Mouse (Mus musculus): ENCODE data around the gene Mmaa. TPM values are rescaled to one million over a fixed set of nuclear protein-coding genes. Genes with fewer than 3 reads are reported as not detected.

Gene Mmaa
- polyA plus RNA-seq, 1 experiment: 33.1 TPM

- Histone ChIP-seq H3K27me3 (ENCODE audit: control insufficient read depth, insufficient read depth, low read length) (no peaks in the 10 kb centered on the region), H3K27ac (ENCODE audit: insufficient read depth, low read length) (no peak overlapping the region), H3K4me3 (replicated peaks; ENCODE audit: insufficient read depth, low read depth, low read length) (no peak overlapping the region), H3K4me1 (ENCODE audit: control insufficient read depth, insufficient read depth, low read length) (no peaks in the 10 kb centered on the region)
- DNase-seq: no peak
- TF ChIP-seq CTCF (IDR thresholded peaks at IDR 0.05; ENCODE audit: borderline replicate concordance, insufficient read depth, low read depth, low read length): no peak
- TF ChIP-seq POLR2A (IDR thresholded peaks at IDR 0.05; ENCODE audit: borderline replicate concordance, insufficient read depth, low read length): no peak
- WGBS: 93% methylated on average over 7 of the region's 7 CpGs
Observed at GRCm38 (mm10) chr8:79268921-79269320, 25.8 kb downstream of the Mmaa start.

DNA sequence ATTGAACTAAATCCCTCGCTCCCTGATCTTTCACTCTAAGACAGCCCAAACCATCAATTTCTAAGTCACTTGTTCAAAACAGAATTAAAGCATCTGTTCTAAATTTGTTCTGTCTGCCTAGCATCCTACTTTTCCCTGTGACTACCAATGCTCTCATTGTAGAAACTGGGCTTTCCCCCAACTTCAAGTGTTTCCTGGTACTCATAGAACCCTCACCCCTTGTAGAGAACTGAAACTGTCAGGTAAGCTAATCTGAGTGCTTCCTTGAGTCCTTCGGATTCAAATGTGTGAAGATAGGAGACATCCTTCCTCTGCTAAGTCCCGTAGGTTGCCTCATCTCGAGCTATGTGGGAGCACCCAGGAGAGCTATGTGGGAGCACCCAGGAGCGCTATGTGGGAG, 32.8 kb downstream of the Mmaa start:
- Histone ChIP-seq H3K27me3 (ENCODE audit: control insufficient read depth, insufficient read depth, low read length) (no peaks in the 10 kb centered on the region), H3K4me3 (replicated peaks; ENCODE audit: insufficient read depth, low read depth, low read length) (no peak overlapping the region), H3K27ac (ENCODE audit: insufficient read depth, low read length) (no peak overlapping the region), H3K4me1 (ENCODE audit: control insufficient read depth, insufficient read depth, low read length) (no peaks in the 10 kb centered on the region)
- TF ChIP-seq CTCF (IDR thresholded peaks at IDR 0.05; ENCODE audit: borderline replicate concordance, insufficient read depth, low read depth, low read length) (no peak), POLR2A (IDR thresholded peaks at IDR 0.05; ENCODE audit: borderline replicate concordance, insufficient read depth, low read length) (no peak)
- no peak for DNase-seq
- WGBS: 92% methylated on average over 5 of the region's 5 CpGs

DNA sequence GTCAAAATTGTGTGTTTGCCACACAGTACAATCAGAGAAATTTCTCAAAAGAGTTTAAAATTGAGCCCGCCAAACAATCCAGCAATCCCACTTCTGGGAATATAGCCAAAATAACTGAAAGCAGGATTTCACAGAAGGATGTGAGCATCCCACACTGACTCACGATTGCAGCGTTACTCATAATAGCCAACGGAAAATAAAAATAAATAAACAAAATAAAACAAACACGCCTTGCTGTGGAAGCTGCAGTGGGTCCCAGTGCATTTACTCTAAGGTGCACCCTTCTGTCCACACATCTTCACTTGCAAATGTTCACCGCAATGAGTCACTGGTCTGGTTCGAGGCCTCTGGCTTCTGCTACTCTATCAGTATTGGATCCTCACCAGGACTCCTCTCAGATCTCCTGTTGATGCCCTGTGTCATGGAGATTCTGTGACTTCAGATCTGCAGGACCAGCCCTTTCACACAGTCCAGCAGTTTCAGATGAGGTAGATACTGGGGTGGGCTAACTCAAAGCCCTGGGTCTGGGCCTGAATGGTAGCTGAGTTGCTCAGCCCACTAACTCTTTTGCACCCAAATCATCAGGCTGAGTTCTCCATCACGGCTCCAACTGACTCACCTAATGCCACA, 38.5 kb downstream of the Mmaa start:
- WGBS: 65% methylated on average over 8 of the region's 8 CpGs
- Histone ChIP-seq H3K4me1 (ENCODE audit: control insufficient read depth, insufficient read depth, low read length) (no peaks in the 10 kb centered on the region), H3K27me3 (ENCODE audit: control insufficient read depth, insufficient read depth, low read length) (no peaks in the 10 kb centered on the region), H3K27ac (ENCODE audit: insufficient read depth, low read length) (no peak overlapping the region), H3K4me3 (replicated peaks; ENCODE audit: insufficient read depth, low read depth, low read length) (no peak overlapping the region)
- TF ChIP-seq CTCF (IDR thresholded peaks at IDR 0.05; ENCODE audit: borderline replicate concordance, insufficient read depth, low read depth, low read length) (no peak), POLR2A (IDR thresholded peaks at IDR 0.05; ENCODE audit: borderline replicate concordance, insufficient read depth, low read length) (no peak)
- DNase-seq: no peak

- TF ChIP-seq CTCF (IDR thresholded peaks at IDR 0.05; ENCODE audit: borderline replicate concordance, insufficient read depth, low read depth, low read length): no peak
- TF ChIP-seq POLR2A (IDR thresholded peaks at IDR 0.05; ENCODE audit: borderline replicate concordance, insufficient read depth, low read length): no peak
- Histone ChIP-seq H3K27me3 (ENCODE audit: control insufficient read depth, insufficient read depth, low read length) (no peaks in the 10 kb centered on the region), H3K27ac (ENCODE audit: insufficient read depth, low read length) (no peak overlapping the region), H3K4me1 (ENCODE audit: control insufficient read depth, insufficient read depth, low read length) (no peaks in the 10 kb centered on the region), H3K4me3 (replicated peaks; ENCODE audit: insufficient read depth, low read depth, low read length) (no peak overlapping the region)
- WGBS: 17% methylated on average over 6 of the region's 6 CpGs
- no peak for DNase-seq
Observed at GRCm38 (mm10) chr8:79253742-79254141, 41.0 kb downstream of the Mmaa start.

DNA sequence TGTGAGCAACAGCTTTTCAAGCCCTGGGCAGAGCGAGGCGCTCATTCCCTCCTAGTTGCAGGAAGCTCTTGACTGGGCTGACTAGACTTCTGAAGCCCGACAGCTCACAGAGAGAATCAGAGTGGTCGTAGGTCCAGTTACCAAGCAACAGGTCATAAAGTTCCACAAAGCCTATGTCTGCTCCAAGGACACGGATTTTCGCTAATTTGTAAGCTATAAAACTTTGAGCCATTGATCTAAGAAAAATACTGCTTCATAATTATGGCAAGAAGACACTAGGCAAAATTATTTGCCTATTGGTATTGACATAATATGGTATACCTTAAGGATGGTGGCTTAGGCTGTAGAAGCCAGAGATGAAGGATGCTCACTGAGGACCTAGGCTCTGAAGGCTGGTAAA, 46.3 kb downstream of the Mmaa start, which contains the start of gene 1700011L22Rik:
Gene 1700011L22Rik (minus strand): TSS at position 101 of the 400 bp plus-strand sequence.
- no peaks in the 10 kb centered on the region for H3K4me1 ChIP-seq (ENCODE audit: control insufficient read depth, insufficient read depth, low read length)
- no peak within 1 kb of the TSS for H3K27ac ChIP-seq (ENCODE audit: insufficient read depth, low read length)
- no peak for TF ChIP-seq POLR2A (IDR thresholded peaks at IDR 0.05; ENCODE audit: borderline replicate concordance, insufficient read depth, low read length)
- no peak for TF ChIP-seq CTCF (IDR thresholded peaks at IDR 0.05; ENCODE audit: borderline replicate concordance, insufficient read depth, low read depth, low read length)
- no peaks in the 10 kb centered on the region for H3K27me3 ChIP-seq (ENCODE audit: control insufficient read depth, insufficient read depth, low read length)
- no peak for DNase-seq
- H3K4me3 ChIP-seq (replicated peaks; ENCODE audit: insufficient read depth, low read depth, low read length): no peak within 1 kb of the TSS
- WGBS: 92% methylated on average over 6 of the region's 6 CpGs

DNA sequence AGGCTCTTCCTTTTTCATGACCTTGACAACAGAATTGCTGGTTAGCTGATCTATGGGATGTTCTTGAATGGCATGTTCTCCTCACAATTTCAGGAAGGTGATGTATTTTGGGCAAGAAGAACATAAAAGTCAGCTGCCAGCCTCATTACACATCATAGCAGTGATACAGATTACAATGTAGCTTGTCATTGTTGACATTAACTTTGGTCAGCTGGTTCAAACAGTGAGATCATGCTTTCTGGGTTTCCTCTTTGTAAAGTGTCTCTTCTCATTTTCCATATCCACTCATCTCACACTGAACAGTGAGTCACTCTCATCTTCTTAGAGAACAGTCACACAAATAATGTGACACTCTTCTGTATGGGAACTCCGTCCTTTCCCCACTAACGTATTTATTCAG, 51.3 kb downstream of the Mmaa start:
- DNase-seq: no peak
- no peak overlapping the region for H3K4me3 ChIP-seq (replicated peaks; ENCODE audit: insufficient read depth, low read depth, low read length)
- H3K27ac ChIP-seq (ENCODE audit: insufficient read depth, low read length): no peak overlapping the region
- TF ChIP-seq POLR2A (IDR thresholded peaks at IDR 0.05; ENCODE audit: borderline replicate concordance, insufficient read depth, low read length): no peak
- no peak for TF ChIP-seq CTCF (IDR thresholded peaks at IDR 0.05; ENCODE audit: borderline replicate concordance, insufficient read depth, low read depth, low read length)
- H3K27me3 ChIP-seq (ENCODE audit: control insufficient read depth, insufficient read depth, low read length): no peaks in the 10 kb centered on the region
- 91% methylated on average over 2 of the region's 2 CpGs for WGBS
- no peaks in the 10 kb centered on the region for H3K4me1 ChIP-seq (ENCODE audit: control insufficient read depth, insufficient read depth, low read length)

DNA sequence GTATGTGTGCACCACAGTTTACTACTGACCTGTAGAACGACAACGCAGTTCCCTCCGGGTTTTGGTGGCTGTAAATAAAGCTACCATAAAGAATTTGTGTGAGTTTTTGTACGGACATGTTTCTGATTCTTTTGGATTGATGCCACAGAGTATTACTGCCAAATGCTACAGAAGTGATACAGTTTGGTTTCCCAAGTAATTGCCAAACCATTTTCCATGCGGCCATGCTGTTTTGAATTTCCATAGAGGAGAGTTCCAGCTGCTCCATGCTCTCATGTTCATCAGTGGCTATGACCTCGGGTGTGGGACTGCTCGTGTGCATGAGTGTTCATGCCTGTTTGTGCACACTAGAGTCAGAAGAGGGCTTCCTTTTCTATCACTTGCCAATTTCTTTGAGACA, 54.7 kb downstream of the Mmaa start:
- 46% methylated on average over 7 of the region's 7 CpGs for WGBS
- H3K27me3 ChIP-seq (ENCODE audit: control insufficient read depth, insufficient read depth, low read length): no peaks in the 10 kb centered on the region
- H3K4me3 ChIP-seq (replicated peaks; ENCODE audit: insufficient read depth, low read depth, low read length): no peak overlapping the region
- no peak overlapping the region for H3K27ac ChIP-seq (ENCODE audit: insufficient read depth, low read length)
- TF ChIP-seq POLR2A (IDR thresholded peaks at IDR 0.05; ENCODE audit: borderline replicate concordance, insufficient read depth, low read length) (no peak), CTCF (IDR thresholded peaks at IDR 0.05; ENCODE audit: borderline replicate concordance, insufficient read depth, low read depth, low read length) (no peak)
- no peak for DNase-seq
- H3K4me1 ChIP-seq (ENCODE audit: control insufficient read depth, insufficient read depth, low read length): no peaks in the 10 kb centered on the region

DNA sequence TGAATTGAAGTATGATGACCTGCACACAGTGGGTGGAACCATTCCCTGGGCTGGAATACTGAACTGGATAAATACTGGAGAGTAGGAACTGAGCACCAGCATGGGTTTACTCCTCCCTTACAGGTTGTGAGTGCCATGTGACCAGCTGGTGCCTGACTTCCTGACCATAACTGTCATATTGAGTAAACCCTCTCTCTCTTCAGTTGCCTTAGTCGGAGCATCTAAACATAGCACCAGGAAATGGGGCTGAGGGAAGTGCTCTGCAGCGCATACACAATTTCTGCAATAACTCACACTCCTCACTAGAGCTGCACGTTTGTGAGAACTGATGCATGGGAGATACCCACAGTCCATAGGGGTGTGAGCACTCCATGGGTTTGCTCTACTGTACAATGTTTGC, 55.4 kb downstream of the Mmaa start:
- H3K27me3 ChIP-seq (ENCODE audit: control insufficient read depth, insufficient read depth, low read length): no peaks in the 10 kb centered on the region
- H3K27ac ChIP-seq (ENCODE audit: insufficient read depth, low read length): no peak overlapping the region
- DNase-seq: no peak
- no peaks in the 10 kb centered on the region for H3K4me1 ChIP-seq (ENCODE audit: control insufficient read depth, insufficient read depth, low read length)
- TF ChIP-seq CTCF (IDR thresholded peaks at IDR 0.05; ENCODE audit: borderline replicate concordance, insufficient read depth, low read depth, low read length) (no peak), POLR2A (IDR thresholded peaks at IDR 0.05; ENCODE audit: borderline replicate concordance, insufficient read depth, low read length) (no peak)
- H3K4me3 ChIP-seq (replicated peaks; ENCODE audit: insufficient read depth, low read depth, low read length): no peak overlapping the region
- WGBS: 77% methylated on average over 3 of the region's 3 CpGs

Measured in cerebellum, adult 2 months (tissue).